Mouse (Mus musculus): ENCODE measurements around the gene Cldn15. TPM values are rescaled to one million over a fixed set of nuclear protein-coding genes. Genes with fewer than 3 reads are reported as not detected.

Gene Cldn15
- polyA plus RNA-seq, 1 experiment from 2014 or later = 0.30 TPM

GRCm38 (mm10) chr5:136957250-136957649 lies 9.2 kb upstream of the Cldn15 start:
- Histone ChIP-seq H3K4me3 (ENCODE audit: low read depth, low read length) (no peak overlapping the region), H3K9me3 (replicated peaks; ENCODE audit: control insufficient read depth, low read length, poor library complexity, severe bottlenecking) (no peaks in the 10 kb centered on the region), H3K4me1 (ENCODE audit: control insufficient read depth, insufficient read depth, low read length) (peaks cover 25% of the 10 kb centered on the region), H3K36me3 (ENCODE audit: control insufficient read depth, insufficient read depth, low read length) (no peaks in the 10 kb centered on the region; the same call in 1 of the 2 replicates), H3K27me3 (ENCODE audit: control insufficient read depth, insufficient read depth, low read depth, low read length) (no peaks in the 10 kb centered on the region), H3K4me2 (ENCODE audit: low read length) (no peak overlapping the region), H3K9ac (ENCODE audit: low read depth, low read length) (no peak overlapping the region), H3K27ac (ENCODE audit: low read length) (no peak overlapping the region)
- 96% methylated on average over 1 of the region's 1 CpGs for WGBS
- ATAC-seq = no peak

GRCm38 (mm10) chr5:136958991-136959605 lies 7.3 kb upstream of the Cldn15 start:
- H3K27me3 ChIP-seq (ENCODE audit: control insufficient read depth, insufficient read depth, low read depth, low read length) = no peaks in the 10 kb centered on the region
- H3K36me3 ChIP-seq (ENCODE audit: control insufficient read depth, insufficient read depth, low read length) = peaks cover under 1% of the 10 kb centered on the region
- no peak overlapping the region for H3K9ac ChIP-seq (ENCODE audit: low read depth, low read length)
- H3K9me3 ChIP-seq (replicated peaks; ENCODE audit: control insufficient read depth, low read length, poor library complexity, severe bottlenecking) = no peaks in the 10 kb centered on the region
- H3K4me1 ChIP-seq (ENCODE audit: control insufficient read depth, insufficient read depth, low read length) = peaks cover 28% of the 10 kb centered on the region
- no peak overlapping the region for H3K27ac ChIP-seq (ENCODE audit: low read length)
- no peak for ATAC-seq
- H3K4me3 ChIP-seq (ENCODE audit: low read depth, low read length) = no peak overlapping the region
- 74% methylated on average over 5 of the region's 5 CpGs for WGBS
- no peak overlapping the region for H3K4me2 ChIP-seq (ENCODE audit: low read length)

GRCm38 (mm10) chr5:136960053-136960452 lies 6.4 kb upstream of the Cldn15 start:
- Histone ChIP-seq H3K9me3 (replicated peaks; ENCODE audit: control insufficient read depth, low read length, poor library complexity, severe bottlenecking) (no peaks in the 10 kb centered on the region), H3K36me3 (ENCODE audit: control insufficient read depth, insufficient read depth, low read length) (peaks cover 3% of the 10 kb centered on the region), H3K27me3 (ENCODE audit: control insufficient read depth, insufficient read depth, low read depth, low read length) (no peaks in the 10 kb centered on the region), H3K4me2 (ENCODE audit: low read length) (no peak overlapping the region), H3K9ac (ENCODE audit: low read depth, low read length) (no peak overlapping the region), H3K27ac (ENCODE audit: low read length) (no peak overlapping the region), H3K4me3 (ENCODE audit: low read depth, low read length) (no peak overlapping the region), H3K4me1 (ENCODE audit: control insufficient read depth, insufficient read depth, low read length) (peaks cover 19% of the 10 kb centered on the region)
- no peak for ATAC-seq
- WGBS = 94% methylated on average over 6 of the region's 6 CpGs

- no peaks in the 10 kb centered on the region for H3K9me3 ChIP-seq (replicated peaks; ENCODE audit: control insufficient read depth, low read length, poor library complexity, severe bottlenecking)
- H3K4me1 ChIP-seq (ENCODE audit: control insufficient read depth, insufficient read depth, low read length) = peaks cover 11% of the 10 kb centered on the region
- peaks cover 13% of the 10 kb centered on the region for H3K36me3 ChIP-seq (ENCODE audit: control insufficient read depth, insufficient read depth, low read length)
- peak; percentile 25 for ATAC-seq
- peak overlapping the region; percentile 78 for H3K4me2 ChIP-seq (ENCODE audit: low read length)
- WGBS = 25% methylated on average over 5 of the region's 5 CpGs
- peak overlapping the region; percentile 82 for H3K9ac ChIP-seq (ENCODE audit: low read depth, low read length)
- H3K4me3 ChIP-seq (ENCODE audit: low read depth, low read length) = peak overlapping the region; percentile 67
- peak overlapping the region; percentile 95 for H3K27ac ChIP-seq (ENCODE audit: low read length)
- H3K27me3 ChIP-seq (ENCODE audit: control insufficient read depth, insufficient read depth, low read depth, low read length) = no peaks in the 10 kb centered on the region
These were observed 5.0 kb upstream of the Cldn15 start for GRCm38 (mm10) chr5:136961334-136961982.

- Histone ChIP-seq H3K36me3 (ENCODE audit: control insufficient read depth, insufficient read depth, low read length) (peaks cover 13% of the 10 kb centered on the region), H3K4me2 (ENCODE audit: low read length) (peak overlapping the region; percentile 78), H3K9ac (ENCODE audit: low read depth, low read length) (peak overlapping the region; percentile 82), H3K9me3 (replicated peaks; ENCODE audit: control insufficient read depth, low read length, poor library complexity, severe bottlenecking) (no peaks in the 10 kb centered on the region), H3K4me1 (ENCODE audit: control insufficient read depth, insufficient read depth, low read length) (peaks cover 11% of the 10 kb centered on the region), H3K27me3 (ENCODE audit: control insufficient read depth, insufficient read depth, low read depth, low read length) (no peaks in the 10 kb centered on the region), H3K4me3 (ENCODE audit: low read depth, low read length) (peak overlapping the region; percentile 67), H3K27ac (ENCODE audit: low read length) (peak overlapping the region; percentile 95)
- WGBS = under 1% methylated on average over 20 of the region's 20 CpGs
- peak; percentile 94 for ATAC-seq
These were observed 4.4 kb upstream of the Cldn15 start for GRCm38 (mm10) chr5:136961983-136962461.

- peak overlapping the region; percentile 78 for H3K4me2 ChIP-seq (ENCODE audit: low read length)
- H3K9me3 ChIP-seq (replicated peaks; ENCODE audit: control insufficient read depth, low read length, poor library complexity, severe bottlenecking) = no peaks in the 10 kb centered on the region
- H3K4me3 ChIP-seq (ENCODE audit: low read depth, low read length) = peak overlapping the region; percentile 67
- peak overlapping the region; percentile 82 for H3K9ac ChIP-seq (ENCODE audit: low read depth, low read length)
- peak; percentile 61 for ATAC-seq
- WGBS = under 1% methylated on average over 10 of the region's 10 CpGs
- peak overlapping the region; percentile 95 for H3K27ac ChIP-seq (ENCODE audit: low read length)
- H3K36me3 ChIP-seq (ENCODE audit: control insufficient read depth, insufficient read depth, low read length) = peaks cover 13% of the 10 kb centered on the region
- no peaks in the 10 kb centered on the region for H3K27me3 ChIP-seq (ENCODE audit: control insufficient read depth, insufficient read depth, low read depth, low read length)
- peaks cover 11% of the 10 kb centered on the region for H3K4me1 ChIP-seq (ENCODE audit: control insufficient read depth, insufficient read depth, low read length)
These were observed 3.9 kb upstream of the Cldn15 start for GRCm38 (mm10) chr5:136962501-136962900.

- Histone ChIP-seq H3K36me3 (ENCODE audit: control insufficient read depth, insufficient read depth, low read length) (peaks cover 13% of the 10 kb centered on the region), H3K4me1 (ENCODE audit: control insufficient read depth, insufficient read depth, low read length) (peaks cover 11% of the 10 kb centered on the region), H3K9me3 (replicated peaks; ENCODE audit: control insufficient read depth, low read length, poor library complexity, severe bottlenecking) (no peaks in the 10 kb centered on the region), H3K4me2 (ENCODE audit: low read length) (peak overlapping the region; percentile 78), H3K27me3 (ENCODE audit: control insufficient read depth, insufficient read depth, low read depth, low read length) (no peaks in the 10 kb centered on the region), H3K27ac (ENCODE audit: low read length) (peak overlapping the region; percentile 95), H3K9ac (ENCODE audit: low read depth, low read length) (peak overlapping the region; percentile 82), H3K4me3 (ENCODE audit: low read depth, low read length) (peak overlapping the region; percentile 67)
- WGBS = 70% methylated on average over 8 of the region's 8 CpGs
- no peak for ATAC-seq
These were observed 3.4 kb upstream of the Cldn15 start for GRCm38 (mm10) chr5:136962966-136963540.

- WGBS = 96% methylated on average over 9 of the region's 9 CpGs
- Histone ChIP-seq H3K4me1 (ENCODE audit: control insufficient read depth, insufficient read depth, low read length) (peaks cover 11% of the 10 kb centered on the region), H3K36me3 (ENCODE audit: control insufficient read depth, insufficient read depth, low read length) (peaks cover 15% of the 10 kb centered on the region), H3K4me2 (ENCODE audit: low read length) (no peak overlapping the region), H3K27me3 (ENCODE audit: control insufficient read depth, insufficient read depth, low read depth, low read length) (no peaks in the 10 kb centered on the region), H3K9ac (ENCODE audit: low read depth, low read length) (no peak overlapping the region), H3K27ac (ENCODE audit: low read length) (no peak overlapping the region), H3K4me3 (ENCODE audit: low read depth, low read length) (no peak overlapping the region), H3K9me3 (replicated peaks; ENCODE audit: control insufficient read depth, low read length, poor library complexity, severe bottlenecking) (no peaks in the 10 kb centered on the region)
- ATAC-seq = no peak
These were observed 1.2 kb upstream of the Cldn15 start for GRCm38 (mm10) chr5:136965210-136965609.

- no peaks in the 10 kb centered on the region for H3K27me3 ChIP-seq (ENCODE audit: control insufficient read depth, insufficient read depth, low read depth, low read length)
- H3K4me2 ChIP-seq (ENCODE audit: low read length) = no peak overlapping the region
- H3K9ac ChIP-seq (ENCODE audit: low read depth, low read length) = no peak overlapping the region
- no peak for ATAC-seq
- peaks cover 11% of the 10 kb centered on the region for H3K4me1 ChIP-seq (ENCODE audit: control insufficient read depth, insufficient read depth, low read length)
- peaks cover 15% of the 10 kb centered on the region for H3K36me3 ChIP-seq (ENCODE audit: control insufficient read depth, insufficient read depth, low read length)
- H3K27ac ChIP-seq (ENCODE audit: low read length) = no peak overlapping the region
- no peaks in the 10 kb centered on the region for H3K9me3 ChIP-seq (replicated peaks; ENCODE audit: control insufficient read depth, low read length, poor library complexity, severe bottlenecking)
- 94% methylated on average over 7 of the region's 8 CpGs for WGBS
- H3K4me3 ChIP-seq (ENCODE audit: low read depth, low read length) = no peak overlapping the region
These were observed 730 bp upstream of the Cldn15 start for GRCm38 (mm10) chr5:136965686-136966085.
